Comparison of ENCODE assay signal across 14 mouse cellular contexts in genomic region chr16:35596241-35596640, GRCm38 (mm10). TPM values are rescaled to one million over a fixed set of nuclear protein-coding genes. Genes with fewer than 3 reads are reported as not detected.
DNase-seq lines count a peak whose midpoint lies in the region; ATAC-seq and TF ChIP-seq lines count a peak whose summit lies in the region.
"Had no signal": no experiment of that assay in that cellular context is flagged by ENCODE, and none has a peak within 500 bp of the region (broad histone marks: within the 10 kb centered on the region; RNA-seq: fewer than 3 reads in every experiment).

No protein-coding gene starts in this region.

- no peak overlapping the region for H3K4me3 ChIP-seq in kidney, embryonic 15.5 days (replicated peaks)
- H3K4me3 ChIP-seq in embryonic facial prominence, embryonic 10.5 days, result no peak overlapping the region
- no peak overlapping the region for H3K4me3 ChIP-seq in forebrain, postnatal 0 days (ENCODE audit: low read depth, low read length)
- H3K4me3 ChIP-seq in midbrain, embryonic 14.5 days (replicated peaks; ENCODE audit: low read depth, low read length), result no peak overlapping the region
- no peak overlapping the region for H3K4me3 ChIP-seq in heart, embryonic 10.5 days
- H3K4me3 ChIP-seq: megakaryocyte, embryonic 14.5 days had no signal

- 0 out of 2 replicates have a peak, but pooled peaks cover 4% of the 10 kb centered on the region for H3K27me3 ChIP-seq in kidney, embryonic 15.5 days
- peaks cover 20% of the 10 kb centered on the region for H3K27me3 ChIP-seq in embryonic facial prominence, embryonic 10.5 days (replicated peaks; ENCODE audit: low read depth, poor library complexity, severe bottlenecking)
- no peaks in the 10 kb centered on the region for H3K27me3 ChIP-seq in forebrain, postnatal 0 days (ENCODE audit: insufficient read depth, low read length)
- H3K27me3 ChIP-seq in midbrain, embryonic 14.5 days (ENCODE audit: control insufficient read depth, insufficient read depth, low read length), result no peaks in the 10 kb centered on the region
- H3K27me3 ChIP-seq in heart, embryonic 10.5 days (ENCODE audit: insufficient read depth, poor library complexity, severe bottlenecking), result peaks cover 37% of the 10 kb centered on the region

- H3K4me1 ChIP-seq in kidney, embryonic 15.5 days, result peaks cover 34% of the 10 kb centered on the region
- peaks cover 59% of the 10 kb centered on the region for H3K4me1 ChIP-seq in embryonic facial prominence, embryonic 10.5 days
- peaks cover 41% of the 10 kb centered on the region for H3K4me1 ChIP-seq in forebrain, postnatal 0 days (ENCODE audit: insufficient read depth)
- peaks cover 43% of the 10 kb centered on the region for H3K4me1 ChIP-seq in midbrain, embryonic 14.5 days (ENCODE audit: control insufficient read depth, insufficient read depth, low read length)
- peaks cover 22% of the 10 kb centered on the region for H3K4me1 ChIP-seq in heart, embryonic 10.5 days
- H3K4me1 ChIP-seq: megakaryocyte, embryonic 14.5 days had no signal

- 59% methylated on average over 6 of the region's 6 CpGs for whole genome bisulfite sequencing in kidney, embryonic 15.5 days
- WGBS in embryonic facial prominence, embryonic 10.5 days, result 51% methylated on average over 6 of the region's 6 CpGs
- WGBS in forebrain, postnatal 0 days, result 54% methylated on average over 6 of the region's 6 CpGs
- 60% methylated on average over 6 of the region's 6 CpGs for WGBS in midbrain, embryonic 14.5 days
- 38% methylated on average over 6 of the region's 6 CpGs for WGBS in heart, embryonic 10.5 days

- 0 out of 2 replicates have a peak overlapping the region, but pooled peaks have one; percentile 41 for H3K27ac ChIP-seq in kidney, embryonic 15.5 days
- peak overlapping the region; percentile 63 for H3K27ac ChIP-seq in embryonic facial prominence, embryonic 10.5 days (replicated peaks)
- H3K27ac ChIP-seq in forebrain, postnatal 0 days (ENCODE audit: low read depth, low read length), result peak overlapping the region; percentile 41; the same call in 1 of the 2 replicates
- peak overlapping the region; percentile 37; the same call in 1 of the 2 replicates for H3K27ac ChIP-seq in midbrain, embryonic 14.5 days (replicated peaks; ENCODE audit: low read depth, low read length)
- no peak overlapping the region for H3K27ac ChIP-seq in heart, embryonic 10.5 days

- DNase-seq in kidney, postnatal 14 days, result no peak
- no peak for DNase-seq in embryonic facial prominence, embryonic 10.5 days (ENCODE audit: low spot score)
- no peak for DNase-seq in forebrain, postnatal 0 days
- no peak for DNase-seq in midbrain, embryonic 14.5 days
- DNase-seq in yolk sac, embryonic 10.5 days (ENCODE audit: low spot score), result no peak
- DNase-seq in heart, embryonic 10.5 days (ENCODE audit: low spot score), result no peak
- no peak for DNase-seq in layer of hippocampus, adult 9-10 months (ENCODE audit: low spot score)
- DNase-seq: cerebellum, adult 9-10 months; heart, postnatal 10 days had no signal

- ATAC-seq in kidney, embryonic 15.5 days (replicated peaks; ENCODE audit: low FRiP score), result peak; percentile 35; the same call in 1 of the 2 replicates
- no peak for ATAC-seq in forebrain, postnatal 0 days
- no peak for ATAC-seq in midbrain, embryonic 14.5 days (ENCODE audit: low FRiP score, low TSS enrichment)
- ATAC-seq: intestine, embryonic 16.5 days had no signal

- H3K9me3 ChIP-seq in kidney, embryonic 15.5 days (replicated peaks), result no peaks in the 10 kb centered on the region
- H3K9me3 ChIP-seq in embryonic facial prominence, embryonic 10.5 days, result peaks cover 5% of the 10 kb centered on the region; the same call in 1 of the 2 replicates
- H3K9me3 ChIP-seq in forebrain, postnatal 0 days (ENCODE audit: low read length), result no peaks in the 10 kb centered on the region
- H3K9me3 ChIP-seq in midbrain, embryonic 14.5 days (ENCODE audit: control insufficient read depth, low read length), result no peaks in the 10 kb centered on the region
- no peaks in the 10 kb centered on the region for H3K9me3 ChIP-seq in heart, embryonic 10.5 days

- TF ChIP-seq CTCF in forebrain, postnatal 0 days (IDR thresholded peaks at IDR 0.05; ENCODE audit: low read depth), result no peak

- H3K4me2 ChIP-seq in kidney, embryonic 15.5 days, result no peak overlapping the region
- no peak overlapping the region for H3K4me2 ChIP-seq in forebrain, postnatal 0 days (ENCODE audit: low read depth)
- no peak overlapping the region for H3K4me2 ChIP-seq in midbrain, embryonic 14.5 days (ENCODE audit: low read length)

- no peaks in the 10 kb centered on the region for H3K36me3 ChIP-seq in kidney, embryonic 15.5 days
- H3K36me3 ChIP-seq in embryonic facial prominence, embryonic 10.5 days (replicated peaks), result peaks cover 6% of the 10 kb centered on the region
- H3K36me3 ChIP-seq in forebrain, postnatal 0 days (ENCODE audit: insufficient read depth), result no peaks in the 10 kb centered on the region
- no peaks in the 10 kb centered on the region for H3K36me3 ChIP-seq in midbrain, embryonic 14.5 days (ENCODE audit: control insufficient read depth, insufficient read depth, low read length)
- no peaks in the 10 kb centered on the region for H3K36me3 ChIP-seq in heart, embryonic 10.5 days
- H3K36me3 ChIP-seq: G1E had no signal

- H3K9ac ChIP-seq in kidney, embryonic 15.5 days, result no peak overlapping the region
- no peak overlapping the region for H3K9ac ChIP-seq in forebrain, postnatal 0 days
- no peak overlapping the region for H3K9ac ChIP-seq in midbrain, embryonic 14.5 days (replicated peaks; ENCODE audit: low read length)

RNA-seq across cellular contexts. Expression of gene Sema5b, which starts 55.3 kb away (rescaled TPM):
- polyA plus RNA-seq in kidney, embryonic 15.5 days (2015; fragmentation: Nextera tagmentation; extraction: Ambion mirVana), result 6.2 and 6.8 TPM in 2 replicates
- 9.5 and 16.5 TPM in 2 replicates for polyA plus RNA-seq in embryonic facial prominence, embryonic 10.5 days (2016; fragmentation: Nextera tagmentation; extraction: Ambion mirVana)
- 18.4 and 30.1 TPM in 2 replicates for total RNA-seq in forebrain, postnatal 0 days (2014; rRNA removed)
- polyA plus RNA-seq in forebrain, postnatal 0 days (2015; fragmentation: Nextera tagmentation; extraction: Ambion mirVana), result 6.3 and 12.8 TPM in 2 replicates
- 18.4 and 20.0 TPM in 2 replicates for polyA plus RNA-seq in midbrain, embryonic 14.5 days (2014; fragmentation: Nextera tagmentation; extraction: Ambion mirVana)
- polyA plus RNA-seq in heart, embryonic 10.5 days (2016; fragmentation: Nextera tagmentation; extraction: Ambion mirVana), result 1.5 and 2.2 TPM in 2 replicates
- total RNA-seq: granulocyte monocyte progenitor cell, adult 5-6 weeks had no signal
- polyA plus RNA-seq: G1E had no signal
